Mouse (Mus musculus): ENCODE results near the gene Myo18a. TPM values are rescaled to one million over a fixed set of nuclear protein-coding genes. Genes with fewer than 3 reads are reported as not detected.

The Myo18a gene
- total and polyA plus RNA-seq, 2 experiments from 2014 or later = 82.5 to 218 TPM

- Histone ChIP-seq H3K4me3 (ENCODE audit: low read depth, low read length) (no peak overlapping the region), H3K27me3 (ENCODE audit: control insufficient read depth, insufficient read depth, low read length) (no peaks in the 10 kb centered on the region), H3K4me1 (ENCODE audit: control insufficient read depth, insufficient read depth) (peaks cover 34% of the 10 kb centered on the region), H3K27ac (ENCODE audit: low read depth) (peak overlapping the region; percentile 80), H3K4me2 (ENCODE audit: low read depth, low read length) (peak overlapping the region; percentile 47; the same call in 1 of the 2 replicates), H3K9ac (replicated peaks; ENCODE audit: low read depth, low read length) (0 out of 2 replicates have a peak overlapping the region, but pooled peaks have one; percentile 11), H3K9me3 (replicated peaks; ENCODE audit: control insufficient read depth, low read length) (no peaks in the 10 kb centered on the region), H3K36me3 (replicated peaks; ENCODE audit: control insufficient read depth, insufficient read depth, low read length) (no peaks in the 10 kb centered on the region)
- ATAC-seq (ENCODE audit: insufficient read depth, low read depth) = no peak; the same call in 1 of the 2 replicates
- TF ChIP-seq EP300 (IDR thresholded peaks at IDR 0.05; ENCODE audit: low read depth) (no peak), CTCF (IDR thresholded peaks at IDR 0.05; ENCODE audit: low read depth) (no peak)
- WGBS = 45% methylated on average over 11 of the region's 11 CpGs
- DNase-seq (ENCODE audit: low spot score) = no peak
Measured at GRCm38 (mm10) chr11:77876760-77877148, 113.7 kb downstream of the Myo18a start.

- Histone ChIP-seq H3K4me1 (ENCODE audit: control insufficient read depth, insufficient read depth) (0 out of 2 replicates have a peak, but pooled peaks cover 15% of the 10 kb centered on the region), H3K4me2 (ENCODE audit: low read depth, low read length) (peak overlapping the region; percentile 32; the same call in 1 of the 2 replicates), H3K9me3 (replicated peaks; ENCODE audit: control insufficient read depth, low read length) (no peaks in the 10 kb centered on the region), H3K4me3 (ENCODE audit: low read depth, low read length) (no peak overlapping the region), H3K36me3 (replicated peaks; ENCODE audit: control insufficient read depth, insufficient read depth, low read length) (no peaks in the 10 kb centered on the region), H3K9ac (replicated peaks; ENCODE audit: low read depth, low read length) (no peak overlapping the region), H3K27me3 (ENCODE audit: control insufficient read depth, insufficient read depth, low read length) (no peaks in the 10 kb centered on the region), H3K27ac (ENCODE audit: low read depth) (peak overlapping the region; percentile 70)
- DNase-seq (ENCODE audit: low spot score) (peak; percentile 67), ATAC-seq (ENCODE audit: insufficient read depth, low read depth) (peak; percentile 69)
- TF ChIP-seq CTCF (IDR thresholded peaks at IDR 0.05; ENCODE audit: low read depth) (no peak), EP300 (IDR thresholded peaks at IDR 0.05; ENCODE audit: low read depth) (no peak)
- WGBS = 32% methylated on average over 10 of the region's 10 CpGs
Measured at GRCm38 (mm10) chr11:77884524-77885245, 121.6 kb downstream of the Myo18a start.

- no peaks in the 10 kb centered on the region for H3K27me3 ChIP-seq (ENCODE audit: control insufficient read depth, insufficient read depth, low read length)
- H3K27ac ChIP-seq (ENCODE audit: low read depth) = peak overlapping the region; percentile 70
- ATAC-seq (ENCODE audit: insufficient read depth, low read depth) (0 out of 2 replicates have a peak, but pooled peaks have one; percentile 13), DNase-seq (ENCODE audit: low spot score) (no peak)
- H3K4me1 ChIP-seq (ENCODE audit: control insufficient read depth, insufficient read depth) = 0 out of 2 replicates have a peak, but pooled peaks cover 15% of the 10 kb centered on the region
- no peaks in the 10 kb centered on the region for H3K9me3 ChIP-seq (replicated peaks; ENCODE audit: control insufficient read depth, low read length)
- H3K36me3 ChIP-seq (replicated peaks; ENCODE audit: control insufficient read depth, insufficient read depth, low read length) = no peaks in the 10 kb centered on the region
- WGBS = 29% methylated on average over 8 of the region's 8 CpGs
- H3K4me3 ChIP-seq (ENCODE audit: low read depth, low read length) = no peak overlapping the region
- no peak overlapping the region for H3K9ac ChIP-seq (replicated peaks; ENCODE audit: low read depth, low read length)
- peak overlapping the region; percentile 32; the same call in 1 of the 2 replicates for H3K4me2 ChIP-seq (ENCODE audit: low read depth, low read length)
- TF ChIP-seq CTCF (IDR thresholded peaks at IDR 0.05; ENCODE audit: low read depth) (no peak), EP300 (IDR thresholded peaks at IDR 0.05; ENCODE audit: low read depth) (no peak)
Measured at GRCm38 (mm10) chr11:77885246-77885575, 122.2 kb downstream of the Myo18a start.

- Histone ChIP-seq H3K9ac (replicated peaks; ENCODE audit: low read depth, low read length) (no peak overlapping the region), H3K9me3 (replicated peaks; ENCODE audit: control insufficient read depth, low read length) (no peaks in the 10 kb centered on the region), H3K27ac (ENCODE audit: low read depth) (no peak overlapping the region), H3K4me1 (ENCODE audit: control insufficient read depth, insufficient read depth) (0 out of 2 replicates have a peak, but pooled peaks cover 15% of the 10 kb centered on the region), H3K4me3 (ENCODE audit: low read depth, low read length) (no peak overlapping the region), H3K27me3 (ENCODE audit: control insufficient read depth, insufficient read depth, low read length) (no peaks in the 10 kb centered on the region), H3K4me2 (ENCODE audit: low read depth, low read length) (no peak overlapping the region; the same call in 1 of the 2 replicates), H3K36me3 (replicated peaks; ENCODE audit: control insufficient read depth, insufficient read depth, low read length) (no peaks in the 10 kb centered on the region)
- 35% methylated on average over 17 of the region's 17 CpGs for WGBS
- no peak for TF ChIP-seq EP300 (IDR thresholded peaks at IDR 0.05; ENCODE audit: low read depth)
- TF ChIP-seq CTCF (IDR thresholded peaks at IDR 0.05; ENCODE audit: low read depth) = no peak
- ATAC-seq (ENCODE audit: insufficient read depth, low read depth) (no peak), DNase-seq (ENCODE audit: low spot score) (no peak)
Measured at GRCm38 (mm10) chr11:77887373-77887960, 124.4 kb downstream of the Myo18a start.

GRCm38 (mm10) chr11:77888846-77889245, 125.8 kb downstream of the Myo18a start:
- 90% methylated on average over 5 of the region's 5 CpGs for WGBS
- Histone ChIP-seq H3K36me3 (replicated peaks; ENCODE audit: control insufficient read depth, insufficient read depth, low read length) (no peaks in the 10 kb centered on the region), H3K27ac (ENCODE audit: low read depth) (no peak overlapping the region), H3K4me3 (ENCODE audit: low read depth, low read length) (no peak overlapping the region), H3K9ac (replicated peaks; ENCODE audit: low read depth, low read length) (no peak overlapping the region), H3K4me2 (ENCODE audit: low read depth, low read length) (no peak overlapping the region), H3K9me3 (replicated peaks; ENCODE audit: control insufficient read depth, low read length) (no peaks in the 10 kb centered on the region), H3K4me1 (ENCODE audit: control insufficient read depth, insufficient read depth) (peaks cover 22% of the 10 kb centered on the region), H3K27me3 (ENCODE audit: control insufficient read depth, insufficient read depth, low read length) (no peaks in the 10 kb centered on the region)
- TF ChIP-seq EP300 (IDR thresholded peaks at IDR 0.05; ENCODE audit: low read depth) (no peak), CTCF (IDR thresholded peaks at IDR 0.05; ENCODE audit: low read depth) (no peak)
- DNase-seq (ENCODE audit: low spot score) (no peak), ATAC-seq (ENCODE audit: insufficient read depth, low read depth) (no peak)

Data from heart, postnatal 0 days (tissue).